Mouse (Mus musculus) gastrocnemius, postnatal 25 days (tissue): ENCODE measurements around the gene Phldb1. TPM values are rescaled to one million over a fixed set of nuclear protein-coding genes. Genes with fewer than 3 reads are reported as not detected.

Experiments used
- DNase-seq: peaks from one replicate; pipeline ENCODE4 v3.0.0; 2022
- total RNA-seq, 2 experiments: library from RNA; stranded (reverse); gene quantifications; 1 replicate in 1 of 2; 2 replicates in 1 of 2; pipeline ENCODE4 v1.2.3; 2021

The Phldb1 gene
- total RNA-seq, 2 experiments from 2014 or later = 38.0 to 40.5 TPM

DNA sequence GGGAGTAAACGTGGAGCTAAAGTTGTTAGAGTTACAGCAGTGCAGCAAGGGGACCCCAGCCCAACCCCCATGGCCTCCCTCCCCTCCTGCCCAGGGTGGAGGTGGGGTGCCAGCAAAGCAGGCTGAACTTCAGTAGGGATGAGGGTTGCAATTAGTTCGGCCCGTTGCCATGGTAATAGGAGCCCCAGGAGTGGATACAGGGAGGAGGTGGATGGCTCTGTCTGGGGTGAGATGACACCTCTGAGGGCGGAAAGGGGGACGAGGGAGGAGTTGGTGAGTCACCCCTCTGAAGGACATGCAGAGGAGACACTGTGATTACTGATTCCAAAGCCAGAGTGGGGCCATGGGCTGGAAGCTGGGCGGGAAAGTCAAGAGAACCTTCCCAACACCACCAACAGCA is 26.1 kb downstream of the Phldb1 start:
- no peak for DNase-seq

- DNase-seq = peak; percentile 85
These were observed 26.6 kb downstream of the Phldb1 start for GRCm38 (mm10) chr9:44708429-44708765.

DNA sequence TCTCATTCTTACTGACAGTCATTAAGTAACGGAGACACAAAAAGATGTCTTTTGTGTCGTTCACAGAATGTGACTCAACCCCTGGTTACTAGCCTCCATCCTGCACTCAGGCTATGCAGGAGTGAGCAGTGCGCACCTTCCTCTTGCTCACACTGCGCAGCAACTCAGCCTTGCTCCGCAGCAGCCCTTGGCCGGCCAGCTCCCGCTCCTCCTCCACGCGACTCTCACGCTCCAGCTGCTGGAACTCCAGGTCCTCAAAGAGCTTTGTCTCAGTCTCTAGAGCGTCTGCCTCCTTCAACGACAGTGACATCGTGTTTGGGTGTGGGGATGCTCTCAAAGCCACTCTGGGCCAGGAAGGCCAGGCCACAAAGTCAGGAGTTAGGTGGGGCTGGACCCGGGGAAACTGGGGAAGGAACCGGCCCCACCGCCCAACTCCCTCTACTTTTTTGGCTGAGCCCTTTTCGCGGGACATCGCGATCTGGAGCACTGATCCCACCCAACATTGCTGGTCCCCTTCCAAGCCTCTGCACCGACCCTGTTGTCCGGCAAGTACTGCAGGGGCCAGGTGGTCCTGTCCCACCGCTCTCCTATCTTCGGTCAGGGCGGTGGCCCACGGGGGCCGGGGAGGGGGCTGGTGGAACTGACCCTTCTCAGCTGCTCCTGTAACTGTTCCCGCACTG is 27.1 kb downstream of the Phldb1 start:
- DNase-seq = no peak

DNA sequence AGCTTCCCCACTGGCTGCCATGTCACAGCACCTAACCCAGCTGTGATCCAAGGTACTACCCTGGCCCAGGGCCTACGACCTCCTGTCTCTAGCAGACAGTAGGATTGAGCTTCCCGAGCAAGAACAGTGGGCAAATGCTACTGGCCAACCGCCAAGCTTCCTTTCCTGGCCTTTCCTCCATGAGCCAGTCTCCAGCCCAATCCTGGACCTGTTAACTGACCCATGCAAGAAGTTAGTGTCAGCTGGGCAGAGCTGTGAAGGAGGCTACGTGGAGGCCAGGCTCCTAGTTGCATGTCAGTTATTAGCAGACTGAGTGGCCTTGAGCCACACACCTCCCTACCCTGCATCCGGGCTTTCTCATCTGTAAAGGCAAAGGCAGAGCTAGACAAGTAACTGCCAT is 35.3 kb downstream of the Phldb1 start:
- DNase-seq = no peak

- DNase-seq = no peak
These were observed 35.8 kb downstream of the Phldb1 start for GRCm38 (mm10) chr9:44699196-44699595.

DNA sequence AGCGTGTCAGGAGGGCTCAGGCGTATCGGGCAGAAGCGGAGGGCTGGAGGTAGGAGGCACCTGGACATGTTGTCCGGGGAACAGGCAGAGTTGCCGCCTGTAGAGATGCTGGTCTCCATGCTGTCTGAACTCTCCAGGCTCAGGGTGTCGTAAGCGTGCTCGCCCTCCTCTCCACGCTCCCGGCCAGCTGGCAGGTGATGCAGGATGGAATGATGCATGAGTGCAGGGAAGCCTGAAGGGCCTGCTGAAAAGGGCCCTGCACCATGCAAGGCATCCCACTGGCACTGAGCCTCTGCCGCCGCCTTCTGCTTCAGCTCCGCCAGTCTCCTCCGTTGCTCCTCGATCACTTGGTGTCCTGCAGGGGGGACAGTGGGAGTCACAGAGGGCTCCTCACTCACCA is 37.1 kb downstream of the Phldb1 start:
- DNase-seq = no peak

GRCm38 (mm10) chr9:44693071-44693470 is 41.9 kb downstream of the Phldb1 start:
- no peak for DNase-seq

DNA sequence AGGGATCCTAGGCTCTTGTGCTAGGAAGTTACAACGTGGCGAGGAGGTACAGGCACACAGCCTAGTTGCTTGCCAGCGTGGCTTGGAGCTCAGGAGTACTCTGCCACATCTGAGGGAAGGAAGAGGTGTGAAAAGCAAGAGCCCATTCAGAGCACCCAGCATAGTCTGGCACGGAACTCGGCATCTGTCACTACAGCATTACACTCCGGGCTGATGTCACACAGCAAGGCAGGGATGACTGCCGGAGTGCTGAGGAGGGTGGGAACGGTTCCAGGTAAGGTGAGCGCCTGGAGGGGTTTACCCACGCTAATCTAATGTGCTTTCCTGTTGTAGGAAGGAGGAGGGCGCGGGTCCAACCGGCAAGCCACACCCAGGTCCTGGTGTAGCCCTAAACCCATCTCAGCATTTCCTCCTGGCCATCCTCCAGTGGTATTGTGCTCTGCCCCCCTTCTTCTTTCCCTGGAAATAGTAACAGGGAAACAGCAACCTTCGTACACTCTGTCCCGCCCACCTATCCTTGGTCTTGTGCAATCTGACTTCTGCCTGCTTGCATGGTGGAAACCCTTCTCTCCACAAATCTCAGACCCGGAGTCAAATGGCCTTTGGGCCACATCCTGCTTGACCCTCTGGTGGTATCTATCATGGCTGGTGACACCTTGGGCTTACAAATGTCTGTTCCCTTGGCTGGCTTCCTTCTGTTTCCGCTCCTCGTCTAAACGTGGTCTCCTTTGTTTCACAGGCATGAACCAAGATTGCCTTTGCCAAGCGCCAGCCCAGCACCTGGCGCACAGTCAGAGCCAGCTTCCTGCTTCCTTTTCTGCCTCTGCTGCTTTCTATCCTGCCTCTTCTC is 43.1 kb downstream of the Phldb1 start:
- peak; percentile 70 for DNase-seq

- no peak for DNase-seq
These were observed 44.4 kb downstream of the Phldb1 start for GRCm38 (mm10) chr9:44690641-44691040.

DNA sequence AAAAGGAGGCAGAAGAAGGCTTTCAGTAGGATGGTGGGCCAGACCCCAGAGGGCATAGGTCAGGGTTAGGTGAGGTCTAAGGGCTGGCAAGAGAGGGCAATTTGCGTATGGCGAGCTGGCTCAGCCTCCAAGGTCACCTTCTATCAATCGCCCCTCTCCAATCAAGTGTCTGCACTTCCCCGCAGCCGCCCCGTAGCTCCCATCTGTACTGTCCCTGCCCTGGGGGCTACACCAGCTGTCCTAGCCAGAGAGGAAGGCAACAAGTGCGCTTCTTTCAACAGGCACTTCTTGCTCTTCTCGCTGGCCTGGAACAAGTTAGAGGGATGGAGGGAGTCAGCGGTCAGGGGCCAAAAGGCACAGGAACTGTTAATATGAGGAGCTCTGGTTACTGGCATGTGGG is 47.0 kb downstream of the Phldb1 start:
- DNase-seq = no peak

GRCm38 (mm10) chr9:44686638-44687037 is 48.4 kb downstream of the Phldb1 start:
- no peak for DNase-seq

DNA sequence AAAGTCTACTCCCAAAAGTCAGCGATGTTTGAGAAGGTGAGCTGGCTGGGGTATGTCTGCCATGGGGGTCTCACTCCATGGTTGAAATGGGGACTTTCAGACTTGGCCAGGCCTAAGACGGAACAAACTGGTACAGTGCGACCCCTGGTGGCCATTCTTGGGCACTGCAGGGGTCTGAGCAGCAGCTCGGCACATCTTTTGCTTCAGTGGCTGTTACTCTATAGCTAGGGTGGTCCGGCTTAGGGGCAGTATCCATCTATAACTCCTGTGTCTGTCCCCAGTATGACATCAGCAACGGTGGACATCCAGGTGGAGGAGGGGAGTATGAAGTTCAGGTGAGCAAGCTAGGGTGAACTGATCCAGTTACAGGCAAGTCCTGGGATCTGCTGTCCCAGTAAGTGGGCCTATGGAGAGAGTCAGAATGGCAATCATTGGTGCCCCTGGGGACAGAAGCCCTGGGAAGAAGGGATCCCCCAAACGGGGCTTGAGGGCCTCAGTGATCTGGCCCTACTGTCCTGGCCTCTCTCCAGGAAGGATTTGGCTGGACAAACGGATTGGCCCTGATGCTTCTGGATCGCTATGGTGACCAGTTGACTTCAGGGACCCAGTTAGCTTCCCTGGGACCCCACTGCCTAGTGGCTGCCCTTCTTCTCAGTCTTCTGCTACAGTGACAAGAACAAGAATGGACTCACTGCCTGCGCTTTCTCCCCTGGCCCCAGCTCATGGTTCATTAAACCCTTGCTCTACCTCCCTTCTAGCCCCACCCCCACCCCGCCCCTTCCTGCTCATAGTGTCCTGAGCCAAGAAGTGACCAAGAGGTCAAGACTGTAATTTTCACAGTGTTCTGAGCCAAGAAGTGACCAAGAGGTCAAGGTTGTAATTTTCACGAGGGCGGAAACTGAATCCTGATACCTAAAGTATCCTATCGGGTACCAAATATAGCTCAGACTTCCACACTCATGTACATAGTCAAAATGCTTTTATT is 49.4 kb downstream of the Phldb1 start:
- DNase-seq = peak; percentile 42

DNA sequence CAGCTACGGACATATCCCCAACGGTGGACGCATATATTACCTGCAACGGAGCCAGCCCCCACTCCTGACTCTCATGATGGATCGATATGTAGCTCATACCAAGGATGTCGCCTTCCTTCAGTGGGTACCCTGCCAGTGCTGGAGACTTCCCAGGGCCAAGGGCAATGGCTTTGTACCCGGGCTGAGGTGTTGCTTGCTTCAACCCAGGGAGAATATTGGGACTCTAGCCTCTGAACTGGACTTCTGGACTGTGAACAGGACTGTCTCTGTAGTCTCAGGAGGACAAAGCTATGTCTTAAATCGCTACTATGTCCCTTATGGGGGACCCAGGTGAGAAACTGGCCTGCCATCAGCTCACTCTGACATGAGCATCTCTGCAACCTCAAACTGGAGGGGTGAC is 52.0 kb downstream of the Phldb1 start:
- DNase-seq = no peak

DNA sequence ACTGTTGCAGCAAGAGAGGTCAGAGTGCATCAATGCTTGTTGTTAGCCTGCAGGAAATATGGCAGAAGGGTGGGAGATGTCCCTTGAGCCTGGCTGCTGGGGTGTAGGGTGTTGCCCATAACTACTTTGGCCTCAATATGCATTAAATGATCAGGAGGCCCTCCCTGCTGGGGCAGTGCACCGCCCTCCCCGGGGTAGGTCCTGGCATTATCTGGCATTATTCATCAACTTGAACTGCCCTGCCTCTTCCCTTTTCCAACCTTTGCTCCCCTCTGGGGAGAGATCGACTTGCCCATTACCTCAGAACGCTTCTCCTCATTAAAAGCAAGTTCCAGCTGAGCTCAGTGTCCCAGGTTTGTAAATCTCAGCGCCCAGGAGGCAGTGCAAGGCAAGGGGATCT is 55.4 kb downstream of the Phldb1 start:
- no peak for DNase-seq

- no peak for DNase-seq
These were observed 56.6 kb downstream of the Phldb1 start for GRCm38 (mm10) chr9:44678288-44678871.

DNA sequence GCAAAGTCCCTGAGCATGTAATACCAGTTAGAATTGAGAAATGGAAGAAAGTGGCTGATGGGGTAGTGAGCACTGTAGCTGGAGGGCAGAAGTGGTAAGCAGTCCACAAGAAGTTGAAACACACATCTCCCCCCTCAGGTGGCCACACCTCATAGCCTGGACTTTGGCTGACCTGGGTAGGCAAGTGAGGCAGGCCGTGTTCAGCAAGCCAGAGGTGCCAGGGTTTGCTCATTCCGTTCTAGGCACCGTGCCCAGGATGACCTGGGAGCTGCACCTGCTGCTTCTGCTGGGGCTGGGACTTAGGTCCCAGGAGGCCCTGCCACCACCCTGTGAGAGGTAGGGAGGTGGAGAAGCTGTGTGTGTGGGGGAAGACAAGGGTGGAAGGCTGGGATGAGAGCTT is 62.0 kb downstream of the Phldb1 start, which contains the start of gene Treh:
TSS of gene Treh (plus strand) at position 229 of the 400 bp plus-strand sequence.
- no peak for DNase-seq

- DNase-seq = no peak
These were observed 62.6 kb downstream of the Phldb1 start for GRCm38 (mm10) chr9:44672291-44672865.

- no peak for DNase-seq
These were observed 63.6 kb downstream of the Phldb1 start for GRCm38 (mm10) chr9:44671416-44671815.

- no peak for DNase-seq
These were observed 71.3 kb downstream of the Phldb1 start for GRCm38 (mm10) chr9:44663706-44664105.

DNA sequence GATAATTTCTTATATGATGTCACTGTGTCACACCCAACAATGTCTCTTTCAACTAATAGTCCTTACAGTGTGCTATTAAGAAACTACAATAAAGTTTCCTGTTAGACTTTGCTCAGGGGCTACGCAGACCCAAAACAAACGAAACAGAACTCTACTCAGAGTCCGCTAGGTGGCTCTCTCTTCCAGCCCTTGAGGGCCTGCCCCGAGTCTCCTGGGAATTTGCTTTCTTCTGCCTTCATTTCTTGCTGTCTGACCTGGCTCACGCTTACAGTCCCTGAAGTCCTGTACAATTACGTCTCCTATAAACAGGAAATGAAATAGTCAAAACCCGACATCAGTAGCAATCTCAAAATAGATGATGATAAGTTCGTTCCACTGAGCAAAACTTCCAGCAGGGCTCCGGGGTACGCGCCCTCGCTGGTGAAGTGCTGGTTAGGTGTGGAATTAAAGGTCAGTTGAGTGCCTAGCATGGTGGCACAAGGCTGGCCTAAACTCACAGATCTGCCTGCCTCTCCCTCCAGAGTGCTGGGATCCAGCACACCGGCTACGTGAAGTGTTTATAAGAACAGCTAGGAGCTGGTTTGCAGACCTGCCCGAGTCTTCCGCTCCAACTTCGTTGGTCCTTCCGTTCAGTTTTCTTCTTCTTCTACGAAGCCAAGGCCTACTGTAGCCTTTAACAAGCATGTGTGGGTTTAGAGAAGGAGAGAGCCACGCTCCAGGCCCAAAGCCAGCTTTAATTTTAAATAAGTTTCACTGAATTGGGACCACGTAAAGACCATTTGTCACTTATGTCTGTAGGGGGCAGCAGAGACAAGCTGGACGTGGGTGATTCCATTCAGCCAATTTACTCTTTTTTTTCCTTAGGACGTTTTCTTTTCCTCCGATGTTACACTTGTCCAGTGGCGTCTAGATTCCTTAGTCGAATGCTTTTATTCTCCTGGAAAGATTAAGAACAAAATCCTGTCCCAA is 79.6 kb downstream of the Phldb1 start:
- DNase-seq = peak; percentile 45
